Mouse (Mus musculus): ENCODE results near the gene Dnal1. TPM values are rescaled to one million over a fixed set of nuclear protein-coding genes. Genes with fewer than 3 reads are reported as not detected.
A peak's percentile ranks its signal among the peaks of the same experiment; 100 is the strongest.
"Not testable (repeated sequence)": the region's sequence is repeated elsewhere in the genome, so short reads cannot be mapped to it uniquely, and the experiment has no call there.

Dnal1 gene
- polyA plus RNA-seq (2017; shearing (Covaris generic)) = 1 to 10 TPM in 1 of 3 experiments, not detected in 2; 1.0 TPM

DNA sequence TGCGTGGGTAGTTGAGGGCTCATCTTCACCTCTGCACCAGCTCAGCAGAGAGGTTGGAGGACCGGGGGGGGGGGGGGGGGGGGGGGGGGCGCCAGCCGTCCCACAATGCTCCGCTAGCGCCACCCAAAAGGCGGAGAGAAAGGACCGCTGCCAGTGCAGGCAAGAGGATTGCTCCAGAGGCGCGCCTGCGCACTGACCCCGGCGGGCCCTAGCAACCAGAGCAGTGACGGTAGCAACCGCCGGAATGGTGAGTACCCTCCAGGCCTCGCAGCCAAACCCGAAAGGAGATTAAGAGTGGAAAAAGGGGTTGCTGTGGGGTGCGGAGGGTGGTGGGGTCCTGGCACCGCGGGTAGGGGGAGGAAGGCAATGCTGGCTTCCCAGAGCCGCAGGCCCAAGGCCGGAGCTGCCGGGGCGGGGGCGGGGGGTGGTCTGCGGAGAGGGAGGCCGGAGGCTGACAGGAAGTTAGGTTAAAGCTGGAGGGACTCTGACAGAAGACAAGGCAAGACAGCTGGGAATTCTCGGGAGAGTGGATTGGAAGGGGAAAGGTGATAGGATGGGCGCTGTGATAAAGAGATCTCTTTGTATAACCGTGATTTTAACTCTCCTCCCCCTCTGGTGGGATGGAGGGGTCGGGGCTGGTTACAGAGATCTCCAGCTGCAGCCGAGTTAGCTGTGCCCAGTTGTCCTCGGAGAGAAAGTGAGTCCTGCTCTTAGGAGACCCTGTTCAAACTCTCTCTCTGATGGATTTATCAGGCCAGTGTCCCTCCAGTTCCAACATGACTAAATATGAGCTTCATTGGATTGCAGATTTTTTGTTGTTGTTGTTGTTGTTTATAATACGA lies at the start of gene Dnal1:
Gene Dnal1, plus strand, starts transcription at position 214 of the 842 bp plus-strand sequence.
- peak; percentile 94 for ATAC-seq

DNA sequence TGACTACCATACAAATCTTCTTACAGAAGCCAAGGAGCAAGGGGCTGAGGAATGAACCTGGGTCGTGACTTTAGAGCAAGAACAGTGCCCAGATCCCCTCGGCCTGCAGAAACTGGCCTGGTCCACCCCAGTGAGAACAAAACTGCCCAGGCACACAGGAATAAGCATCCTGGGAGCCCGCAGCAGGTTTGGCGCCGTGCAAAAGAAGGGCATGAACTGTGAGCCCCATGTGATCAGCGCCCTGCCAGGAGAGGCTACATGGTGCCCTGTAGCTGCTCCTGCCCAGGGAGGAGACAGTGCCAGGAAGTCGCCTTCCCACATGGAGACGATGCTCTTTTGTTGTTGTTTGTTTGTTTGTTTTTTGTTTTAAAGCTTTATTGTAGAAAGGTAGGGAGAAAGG lies 49.5 kb upstream of the Dnal1 start:
- ATAC-seq = no peak

DNA sequence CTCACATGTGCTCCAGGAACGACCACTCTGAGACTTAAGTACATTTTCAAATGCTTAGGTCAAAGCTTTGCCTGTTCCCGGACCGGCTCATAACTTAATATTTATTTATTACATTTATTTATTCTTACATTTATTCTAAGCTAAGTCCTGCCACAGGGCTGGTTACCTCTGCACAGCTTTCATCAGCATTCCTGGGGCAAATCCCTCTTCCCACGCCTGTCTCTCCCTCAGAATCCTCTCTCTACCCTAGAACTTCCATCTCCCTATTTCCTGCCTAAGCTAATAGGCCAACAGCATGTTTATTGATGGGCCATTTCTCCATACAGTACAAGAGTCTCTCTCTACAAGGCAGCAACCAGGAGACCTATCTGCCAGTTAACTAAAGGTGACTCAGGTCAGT lies 46.4 kb upstream of the Dnal1 start:
- ATAC-seq = no peak

DNA sequence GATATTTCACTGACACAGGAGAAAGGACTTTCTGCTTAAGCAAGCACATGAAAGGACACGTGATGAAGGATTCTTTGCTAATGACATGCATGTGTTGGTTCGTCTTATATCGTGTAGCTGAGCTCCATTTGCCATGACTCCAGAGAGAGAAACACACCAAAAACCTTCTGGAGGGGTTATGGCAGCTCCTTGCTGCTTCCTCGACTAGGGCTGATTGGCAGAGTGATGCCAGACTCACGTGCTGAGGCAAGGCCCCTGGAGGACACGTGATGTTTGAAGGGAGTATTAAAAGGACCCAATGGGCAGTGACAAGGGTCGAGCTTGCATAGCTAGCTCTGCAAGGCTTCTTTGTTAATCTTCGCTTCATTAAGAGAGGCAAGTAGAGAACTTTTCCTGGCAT lies 45.9 kb upstream of the Dnal1 start:
- ATAC-seq = no peak

DNA sequence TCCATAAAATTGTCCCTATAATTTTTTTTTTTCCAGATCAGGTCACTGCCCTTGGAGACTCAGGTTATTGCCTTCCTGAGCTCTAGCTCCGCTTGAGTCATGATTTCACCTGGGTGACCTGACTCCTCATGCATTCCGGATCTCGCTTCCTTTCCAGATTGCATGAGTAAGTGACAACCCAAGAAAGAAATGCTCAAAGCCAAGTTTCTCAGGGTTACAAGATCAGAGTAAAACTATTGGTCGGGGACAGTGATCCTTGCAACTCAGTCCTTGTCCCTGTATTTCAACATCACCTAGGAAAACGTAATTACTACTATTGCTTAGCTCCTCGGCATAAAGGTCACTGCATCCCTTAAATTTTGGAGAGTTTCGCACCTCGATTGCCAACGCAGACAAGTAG lies 45.2 kb upstream of the Dnal1 start, which contains the start of gene Acot5:
Gene Acot5, plus strand, starts transcription at position 340 of the 400 bp plus-strand sequence.
- no peak for ATAC-seq

DNA sequence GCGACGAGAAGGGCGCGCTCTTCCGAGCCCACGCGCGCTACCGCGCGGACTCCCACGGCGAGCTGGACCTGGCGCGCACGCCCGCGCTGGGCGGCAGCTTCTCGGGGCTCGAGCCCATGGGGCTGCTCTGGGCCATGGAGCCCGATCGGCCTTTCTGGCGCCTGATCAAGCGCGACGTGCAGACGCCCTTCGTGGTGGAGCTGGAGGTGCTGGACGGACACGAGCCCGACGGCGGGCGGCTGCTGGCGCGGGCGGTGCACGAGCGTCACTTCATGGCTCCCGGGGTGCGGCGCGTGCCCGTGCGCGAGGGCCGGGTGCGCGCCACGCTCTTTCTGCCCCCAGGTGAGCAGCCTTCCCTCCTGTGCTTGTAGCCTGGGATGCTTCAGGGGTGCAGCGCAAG lies 44.6 kb upstream of the Dnal1 start:
- ATAC-seq = not testable (repeated sequence)

DNA sequence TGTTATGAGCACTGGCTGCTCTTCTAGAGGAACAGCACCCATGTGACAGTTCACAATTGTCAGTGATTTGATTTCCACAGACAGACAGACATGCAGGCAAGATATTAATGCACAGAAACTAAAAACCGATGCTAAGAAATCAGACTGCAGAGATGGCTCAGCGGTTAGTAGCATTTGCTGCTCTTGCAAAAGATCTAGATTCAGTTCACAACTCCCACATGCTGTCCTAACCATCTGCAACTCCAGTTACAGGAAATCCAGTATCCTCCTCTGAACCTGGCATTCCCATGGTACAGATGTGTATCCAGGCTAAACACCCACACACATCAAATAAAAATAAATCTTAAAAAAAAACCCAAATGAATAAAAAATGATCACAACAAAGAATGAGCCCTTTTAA lies 42.5 kb upstream of the Dnal1 start:
- ATAC-seq = no peak

DNA sequence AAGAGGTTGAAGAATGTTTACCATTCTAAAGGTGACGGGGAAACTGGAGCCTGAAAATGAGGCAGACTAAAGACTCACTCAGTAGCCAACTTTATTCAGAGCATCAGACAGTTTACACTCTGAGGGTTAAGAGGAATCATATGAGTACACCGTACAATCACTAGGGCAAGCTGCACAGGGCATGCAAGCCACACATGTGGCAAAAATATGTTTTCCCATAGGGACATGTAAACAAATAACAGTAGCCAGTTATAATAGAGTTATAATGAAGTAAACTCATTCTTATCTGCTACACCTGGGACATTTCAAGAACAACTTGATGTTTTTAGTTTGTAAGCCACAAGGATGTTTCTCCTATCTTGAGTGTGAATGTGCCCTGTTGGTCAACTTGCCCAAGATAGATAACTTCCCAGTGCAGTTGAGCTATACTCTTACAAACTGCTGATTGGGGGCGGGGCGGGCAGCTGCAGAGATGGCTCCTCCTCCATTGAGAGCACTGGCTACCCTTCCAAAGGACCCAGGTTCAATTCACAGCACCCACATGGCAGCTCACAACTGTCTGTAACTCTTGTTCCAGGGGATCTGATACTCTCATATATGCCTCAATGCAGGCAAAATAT lies 36.7 kb upstream of the Dnal1 start:
- ATAC-seq = no peak

DNA sequence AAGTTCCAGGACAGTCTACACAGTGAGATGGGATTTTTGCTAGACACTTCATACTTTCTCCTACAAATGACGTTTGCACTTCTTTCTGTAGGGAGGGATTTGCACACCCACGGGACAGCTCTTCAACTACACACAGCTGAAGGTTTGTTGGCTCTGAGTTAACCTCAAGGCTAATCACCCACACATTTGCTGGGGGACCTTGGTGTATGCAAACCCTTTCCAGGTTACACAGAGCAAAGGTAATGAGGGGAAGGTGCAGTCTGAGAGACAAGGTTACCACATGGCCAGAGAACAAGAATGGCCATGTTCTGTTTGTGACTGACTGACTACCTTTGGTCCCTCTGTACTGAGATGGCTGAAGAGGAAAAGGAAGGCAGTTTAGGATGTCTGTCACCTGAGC lies 30.3 kb upstream of the Dnal1 start:
- ATAC-seq = no peak

DNA sequence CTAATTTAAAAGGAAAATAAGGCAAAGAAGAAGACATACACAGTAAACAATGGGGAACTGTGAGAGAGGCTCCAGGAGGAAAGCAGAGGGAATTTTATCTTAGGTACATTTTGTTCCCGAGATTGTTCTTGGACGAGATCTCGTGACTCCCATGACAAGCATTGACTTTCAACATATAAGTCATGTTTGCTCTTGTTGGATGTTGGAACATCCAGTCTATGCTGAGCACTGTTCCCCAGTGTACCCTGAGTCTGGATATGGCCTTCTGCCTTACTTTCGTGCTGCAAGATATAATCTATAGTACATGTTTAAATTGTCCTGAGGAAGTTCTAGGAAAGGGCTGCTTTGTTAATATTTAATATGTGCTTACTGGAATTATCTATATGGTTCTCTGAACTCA lies 29.6 kb upstream of the Dnal1 start:
- no peak for ATAC-seq

DNA sequence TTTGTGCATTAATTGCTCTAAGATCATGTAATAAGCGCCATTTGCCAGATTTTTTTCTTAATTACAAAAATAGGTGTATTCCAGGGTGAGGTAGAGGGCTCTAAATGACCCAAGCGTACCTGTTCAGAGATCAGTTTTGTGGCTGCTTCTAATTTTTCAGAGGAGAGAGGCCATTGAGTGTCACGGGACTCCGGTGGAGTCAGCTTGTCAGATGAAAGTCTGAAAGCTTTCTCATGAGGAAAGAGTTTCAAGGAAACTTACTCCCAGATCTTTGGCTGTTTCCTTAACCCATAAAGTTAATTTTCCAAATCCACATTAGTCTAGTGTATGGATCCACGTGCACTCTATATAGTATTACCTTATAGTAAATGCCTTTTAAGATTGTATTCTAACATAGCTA lies 19.5 kb upstream of the Dnal1 start:
- ATAC-seq = not testable (repeated sequence)

DNA sequence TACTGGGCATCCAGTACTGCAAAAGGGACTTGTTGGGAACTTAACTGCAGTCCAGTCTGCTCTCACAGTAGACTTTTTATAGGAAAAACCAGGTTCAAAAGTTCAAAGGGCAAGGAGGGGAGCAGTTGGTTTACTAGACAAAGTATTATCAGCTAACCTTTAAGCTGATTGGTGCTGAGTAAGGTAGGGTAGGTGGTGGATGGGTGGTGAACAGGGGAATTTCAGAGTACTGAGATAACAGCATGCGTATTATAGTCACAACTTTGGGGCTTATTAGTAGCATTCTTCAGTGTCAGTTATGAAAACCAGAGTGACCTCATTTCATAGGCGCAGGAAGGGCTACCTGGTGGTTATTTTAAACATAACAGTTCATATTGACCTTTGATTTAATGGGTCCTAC lies 14.6 kb upstream of the Dnal1 start:
- ATAC-seq = no peak

DNA sequence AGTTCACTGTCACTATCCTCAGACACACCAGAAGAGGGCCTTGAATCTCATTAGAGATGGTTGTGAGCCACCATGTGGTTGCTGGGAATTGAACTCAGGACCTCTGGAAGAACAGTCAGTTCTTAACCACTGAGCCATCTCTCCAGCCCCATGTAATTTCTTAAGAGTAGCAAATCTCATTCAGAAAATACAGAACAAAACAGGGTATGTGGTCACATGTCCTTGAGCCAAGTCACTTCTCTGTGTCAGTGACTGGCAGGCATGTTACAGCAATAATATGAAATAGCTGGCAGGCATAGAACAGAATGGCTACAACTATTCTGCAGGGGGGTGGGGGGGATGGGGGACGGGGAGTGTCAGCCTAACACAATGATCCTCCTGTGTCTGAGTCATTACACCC lies 14.1 kb upstream of the Dnal1 start:
- ATAC-seq = no peak

DNA sequence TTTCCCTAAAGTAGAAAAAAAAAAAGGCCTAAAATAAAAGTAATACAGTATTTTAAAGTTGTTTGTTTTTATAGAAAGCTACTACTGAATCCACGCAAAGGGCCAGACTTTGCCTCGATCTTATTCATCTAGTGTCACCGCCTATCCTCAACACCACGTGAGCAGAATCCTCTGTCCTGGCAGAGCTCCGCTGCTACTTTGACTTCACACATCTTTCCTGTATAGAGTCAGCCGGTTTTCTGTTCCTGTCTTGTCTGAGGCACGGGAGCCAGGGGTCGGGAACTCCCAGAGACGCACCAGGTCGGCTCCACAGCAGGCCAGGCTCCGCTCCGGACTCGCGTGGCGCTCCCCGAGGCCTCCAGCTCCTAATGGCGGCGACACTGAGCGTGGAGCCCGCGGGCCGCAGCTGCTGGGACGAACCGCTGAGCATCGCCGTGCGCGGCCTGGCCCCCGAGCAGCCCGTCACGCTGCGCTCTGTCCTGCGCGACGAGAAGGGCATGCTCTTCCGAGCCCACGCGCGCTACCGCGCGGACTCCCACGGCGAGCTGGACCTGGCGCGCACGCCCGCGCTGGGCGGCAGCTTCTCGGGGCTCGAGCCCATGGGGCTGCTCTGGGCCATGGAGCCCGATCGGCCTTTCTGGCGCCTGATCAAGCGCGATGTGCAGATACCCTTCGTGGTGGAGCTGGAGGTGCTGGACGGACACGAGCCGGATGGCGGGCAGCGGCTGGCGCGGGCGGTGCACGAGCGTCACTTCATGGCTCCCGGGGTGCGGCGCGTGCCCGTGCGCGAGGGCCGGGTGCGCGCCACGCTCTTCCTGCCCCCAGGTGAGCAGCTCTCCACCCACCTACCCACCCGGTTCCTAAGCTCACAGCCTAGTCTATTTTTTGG lies 13.3 kb upstream of the Dnal1 start, which contains the start of gene Acot6:
Gene Acot6, plus strand, starts transcription at position 51 of the 889 bp plus-strand sequence.
- ATAC-seq = peak; percentile 86

DNA sequence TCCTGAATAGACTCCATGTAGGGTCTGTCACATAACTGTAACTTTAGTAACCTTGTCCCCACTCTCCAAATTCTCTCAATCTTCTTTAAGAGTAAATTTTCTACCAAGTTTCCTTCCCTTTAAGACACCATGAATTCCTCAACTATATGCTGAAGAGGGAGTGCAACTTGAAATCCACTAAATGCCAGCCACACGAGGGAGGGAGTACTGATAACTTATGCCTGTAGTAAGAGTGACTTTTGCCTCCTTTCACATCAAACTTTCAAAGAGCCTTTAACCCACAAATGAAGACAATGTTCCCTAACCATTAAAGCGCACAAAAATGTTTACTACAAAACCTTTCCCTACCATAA lies 12.7 kb upstream of the Dnal1 start:
- ATAC-seq = no peak

DNA sequence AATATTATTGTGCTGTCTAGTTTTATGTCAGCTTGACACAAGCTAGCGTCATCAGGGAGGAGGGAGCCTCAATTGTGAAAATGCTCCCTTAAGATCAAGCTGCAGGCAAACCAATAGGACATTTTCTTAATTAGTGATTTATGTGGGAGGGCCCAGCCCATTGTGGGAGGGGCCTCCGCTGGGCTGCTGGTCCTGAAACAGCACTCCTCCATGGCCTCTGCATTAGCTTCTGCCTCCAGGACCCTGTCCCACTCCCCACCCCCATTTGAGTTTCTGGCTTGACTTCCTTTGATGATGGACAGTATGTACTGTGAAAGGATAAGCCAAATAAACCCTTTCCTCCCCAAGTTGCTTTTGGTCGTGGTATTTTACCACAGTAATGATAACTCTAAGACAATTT lies 7.2 kb upstream of the Dnal1 start:
- ATAC-seq = no peak

DNA sequence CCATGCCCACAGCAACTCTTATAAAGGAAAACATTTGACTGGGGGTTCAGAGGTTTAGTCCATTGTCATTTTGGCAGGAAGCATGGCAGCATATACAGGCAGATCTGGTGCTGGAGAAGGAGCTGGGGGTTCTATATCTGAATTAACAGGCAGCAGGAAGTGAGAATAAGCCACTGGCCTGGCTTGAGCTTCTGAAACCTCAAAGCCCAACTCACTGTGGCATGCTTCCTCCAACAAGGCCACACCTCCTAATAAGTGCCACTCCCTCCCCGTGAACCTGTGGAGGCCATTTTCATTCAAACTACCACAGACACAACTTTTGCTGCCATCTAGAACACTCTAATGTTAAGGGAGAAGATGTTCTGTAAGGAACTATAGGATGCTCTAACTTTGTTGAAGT lies 6.5 kb upstream of the Dnal1 start:
- no peak for ATAC-seq

DNA sequence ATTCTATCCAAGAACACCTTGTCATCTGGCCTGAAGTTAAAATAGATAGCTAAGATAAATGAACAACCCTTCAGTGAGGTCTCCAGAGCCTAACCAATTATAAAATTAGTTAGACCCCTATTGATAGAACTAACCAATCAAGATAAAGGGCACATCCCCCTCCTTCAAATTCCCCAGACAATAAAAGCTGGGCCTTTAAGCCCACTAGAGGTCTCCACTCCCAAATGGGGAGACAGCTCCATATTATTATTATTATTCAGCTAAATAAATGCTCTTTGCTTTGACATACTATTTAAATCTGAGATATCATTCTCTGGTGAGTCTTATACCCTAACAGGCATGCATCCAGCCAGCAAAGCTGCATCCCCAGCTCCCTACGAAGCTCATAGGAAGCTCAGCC lies 4.2 kb upstream of the Dnal1 start:
- ATAC-seq = no peak

DNA sequence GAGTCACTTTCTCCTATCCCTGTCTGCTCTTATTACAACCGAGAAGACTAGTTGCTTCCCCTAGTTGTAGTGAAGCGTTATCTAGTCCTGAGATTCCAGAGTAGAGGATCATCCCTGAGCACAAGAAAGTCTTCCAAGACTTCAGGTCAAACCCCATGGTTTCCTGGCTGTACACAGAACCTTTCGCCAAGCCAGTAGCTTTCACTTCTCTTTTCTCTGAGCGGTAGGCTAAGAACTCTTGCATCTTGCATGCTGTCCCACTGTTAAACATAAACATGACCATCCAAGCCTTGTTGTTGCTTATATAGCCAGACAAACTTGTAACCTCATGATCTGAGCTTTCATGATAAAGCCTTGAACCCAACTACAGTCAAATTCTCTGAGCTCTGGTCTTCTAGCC lies 3.4 kb upstream of the Dnal1 start:
- ATAC-seq = no peak

DNA sequence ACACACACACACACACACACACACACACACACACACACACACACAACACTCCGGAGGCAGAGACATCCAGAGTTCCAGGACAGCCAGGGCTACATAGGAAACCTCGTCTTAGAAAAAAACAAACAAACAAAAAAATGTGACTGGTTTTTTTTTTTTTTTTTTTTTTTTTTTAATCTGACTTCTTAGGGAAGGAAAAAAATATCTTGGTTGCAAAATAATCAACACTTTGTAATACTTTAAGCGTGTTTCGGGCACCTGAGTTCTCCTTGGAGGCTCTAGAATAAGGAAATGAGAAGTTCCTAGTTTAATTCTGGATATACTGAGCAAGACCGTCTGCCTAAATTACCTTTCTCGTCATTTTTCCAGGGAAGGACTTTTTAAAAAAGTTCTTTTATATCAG lies 490 bp upstream of the Dnal1 start:
- ATAC-seq = no peak

DNA sequence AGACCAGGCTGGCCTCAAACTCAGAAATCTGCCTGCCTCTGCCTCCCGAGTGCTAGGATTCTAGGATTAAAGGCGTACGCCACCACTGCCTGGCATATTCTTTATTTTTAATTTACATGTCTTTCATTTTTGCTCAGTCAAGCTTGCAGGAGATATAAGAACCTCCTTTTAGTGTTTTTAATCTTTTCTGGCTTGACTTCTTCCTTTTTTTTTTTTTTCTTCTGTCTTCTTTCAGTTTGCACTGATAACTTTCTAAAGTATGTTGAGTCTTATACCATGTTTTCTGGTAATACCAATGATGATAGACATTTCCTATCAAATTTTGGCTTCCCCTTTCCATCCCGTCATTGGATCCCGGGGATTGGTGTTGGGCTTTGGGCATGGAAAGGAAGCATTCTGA lies 5.4 kb downstream of the Dnal1 start:
- ATAC-seq = no peak

DNA sequence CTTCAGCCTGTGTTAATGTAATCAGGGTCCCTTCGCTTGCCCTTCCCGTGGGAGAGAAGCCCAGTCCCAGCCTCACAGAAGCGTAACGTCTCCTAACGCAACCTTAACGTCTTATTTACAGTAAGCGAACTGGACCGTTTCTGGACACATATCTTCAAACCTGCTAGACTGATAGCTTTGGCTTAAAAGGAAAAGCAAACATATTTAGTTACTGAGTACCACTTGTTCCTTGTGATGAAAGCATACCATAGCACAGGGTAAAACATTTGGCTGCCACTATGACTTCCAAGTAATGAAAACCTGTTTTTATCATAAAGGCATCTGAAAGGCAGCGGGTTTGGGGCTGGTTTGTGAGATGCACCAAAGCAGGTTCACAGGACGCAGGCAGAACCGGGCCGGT lies 11.7 kb downstream of the Dnal1 start:
- no peak for ATAC-seq

DNA sequence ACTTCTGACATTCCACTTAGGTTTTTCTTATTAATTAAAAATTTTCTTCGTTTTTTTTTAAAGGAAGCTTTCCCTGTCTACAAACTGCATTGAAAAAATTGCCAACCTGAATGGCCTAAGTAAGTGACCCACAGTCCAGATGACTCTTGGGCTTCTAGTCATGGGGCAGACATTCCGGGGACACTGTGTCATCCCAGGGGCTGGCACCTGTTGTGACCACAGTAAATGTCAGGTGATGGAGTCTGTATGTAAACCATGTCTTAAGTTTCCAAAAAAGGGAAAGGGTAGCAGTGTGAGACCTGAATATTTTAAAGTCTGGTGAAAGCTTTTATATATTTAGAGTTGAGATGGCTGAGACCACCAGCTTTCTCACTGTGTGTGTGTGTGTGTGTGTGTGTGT lies 12.7 kb downstream of the Dnal1 start:
- ATAC-seq = no peak

Data from inflammation-experienced regulatory T-cells, adult 6 months (primary cell).